Mouse (Mus musculus): ENCODE measurements around the gene Tcf3.

- TF ChIP-seq POLR2A (IDR thresholded peaks at IDR 0.05; ENCODE audit: insufficient read depth, low read depth, low read length) (no peak), CTCF (IDR thresholded peaks at IDR 0.05) (no peak)
These were observed 22.2 kb upstream of the Tcf3 start for GRCm38 (mm10) chr10:80455697-80456096.
